Comparison of ENCODE assay signal across 17 mouse cellular contexts in the genomic region with DNA sequence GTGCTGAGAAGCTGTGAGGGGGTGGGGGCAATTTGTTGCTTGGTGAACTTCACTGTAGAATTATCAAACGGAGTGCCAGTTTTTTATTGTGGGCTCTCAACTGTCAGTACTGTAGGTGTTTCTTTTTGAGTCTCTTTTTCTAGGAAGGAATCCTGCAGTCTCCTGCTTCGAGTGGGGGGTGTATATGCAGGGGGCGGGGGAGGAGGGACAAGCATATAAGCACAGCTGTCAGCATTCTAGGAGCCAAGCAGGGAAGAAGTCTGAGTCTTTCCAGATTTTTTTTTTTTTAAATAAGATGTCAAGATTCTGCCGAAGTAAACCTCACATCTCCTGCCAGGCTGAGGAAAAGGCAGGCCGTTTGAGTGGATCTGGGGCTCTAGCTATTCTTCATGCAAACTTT.
"Had no signal": no experiment of that assay in that cellular context is flagged by ENCODE, and none has a peak within 500 bp of the region (broad histone marks: within the 10 kb centered on the region; RNA-seq: fewer than 3 reads in every experiment).

No protein-coding gene starts in this region.

- H3K36me3 ChIP-seq: kidney, embryonic 15.5 days; limb, embryonic 13.5 days; midbrain, embryonic 12.5 days; neural tube, embryonic 13.5 days had no signal

- H3K9me3 ChIP-seq: kidney, embryonic 15.5 days; limb, embryonic 13.5 days; midbrain, embryonic 12.5 days; neural tube, embryonic 13.5 days had no signal

- H3K4me3 ChIP-seq: kidney, embryonic 15.5 days; limb, embryonic 13.5 days; midbrain, embryonic 12.5 days; neural tube, embryonic 13.5 days had no signal

- DNase-seq: kidney, adult 2 months; kidney, postnatal 36 days; layer of hippocampus, adult 9-11 months; layer of hippocampus, postnatal 36 days; left cerebral cortex, postnatal 4 days; lung, adult 2 months; retina, postnatal 1 day; right cerebral cortex, postnatal 25 days; thymus, adult 18-20 months; thymus, postnatal 14 days had no signal

- H3K27ac ChIP-seq: kidney, embryonic 15.5 days; limb, embryonic 13.5 days; liver, embryonic 14.5 days; midbrain, embryonic 12.5 days; neural tube, embryonic 13.5 days had no signal

- ATAC-seq: intestine, embryonic 16.5 days; midbrain, embryonic 16.5 days had no signal

- H3K4me1 ChIP-seq: kidney, embryonic 15.5 days; limb, embryonic 13.5 days; midbrain, embryonic 12.5 days; neural tube, embryonic 13.5 days had no signal

- H3K9ac ChIP-seq: kidney, embryonic 15.5 days; limb, embryonic 13.5 days; liver, embryonic 14.5 days; midbrain, embryonic 12.5 days; neural tube, embryonic 13.5 days had no signal

- H3K4me2 ChIP-seq: kidney, embryonic 15.5 days; limb, embryonic 13.5 days; midbrain, embryonic 12.5 days; neural tube, embryonic 13.5 days had no signal
